Mouse (Mus musculus) bone marrow macrophage, adult 2 months (primary cell): Measurements from ENCODE around the gene Enpp6.

Source experiments
- CTCF ChIP-seq: IDR thresholded peaks from 2 replicates; pipeline ENCODE4 v1.5.1; 2012; ENCODE audit warnings: low read depth, mild to moderate bottlenecking, low read length, moderate library complexity
- POLR2A ChIP-seq: IDR thresholded peaks from 2 replicates; pipeline ENCODE4 v1.6.1; 2012; ENCODE audit warnings: mild to moderate bottlenecking, low read depth, low read length, borderline replicate concordance

GRCm38 (mm10) chr8:47021135-47021555, 34.5 kb downstream of the Enpp6 start:
- TF ChIP-seq POLR2A (no peak), CTCF (no peak)
